Mouse (Mus musculus) testis, postnatal 10 days (tissue): ENCODE data around the gene Olfr317.
"Not testable (repeated sequence)": the region's sequence is repeated elsewhere in the genome, so short reads cannot be mapped to it uniquely, and the experiment has no call there.

Source experiments
- DNase-seq: peaks from one replicate; pipeline ENCODE4 v3.0.0; 2021; ENCODE audit warnings: low spot score

Olfr317 gene

GRCm38 (mm10) chr11:58738792-58739262, at the start of gene Olfr317:
Gene Olfr317 (minus strand): TSS chr11:58739212.
- DNase-seq: no peak

GRCm38 (mm10) chr11:58788346-58788745, 49.3 kb upstream of the Olfr317 start:
- DNase-seq: no peak

- no peak for DNase-seq
Observed at GRCm38 (mm10) chr11:58787651-58788050, 48.6 kb upstream of the Olfr317 start.

GRCm38 (mm10) chr11:58784182-58784581, 45.2 kb upstream of the Olfr317 start:
- DNase-seq: no peak

GRCm38 (mm10) chr11:58782480-58783089, 43.6 kb upstream of the Olfr317 start, which contains the start of gene Olfr314:
Gene Olfr314 (plus strand): TSS chr11:58782952.
- DNase-seq: no peak

GRCm38 (mm10) chr11:58772888-58773287, 33.9 kb upstream of the Olfr317 start, which contains the start of gene Olfr315:
Gene Olfr315 (plus strand): TSS chr11:58773188.
- no peak for DNase-seq

GRCm38 (mm10) chr11:58752434-58752833, 13.4 kb upstream of the Olfr317 start, which contains the start of gene Olfr316:
Gene Olfr316 (plus strand): TSS chr11:58752734.
- no peak for DNase-seq

- DNase-seq: not testable (repeated sequence)
Observed at GRCm38 (mm10) chr11:58751096-58751495, 12.1 kb upstream of the Olfr317 start.

- no peak for DNase-seq
Observed at GRCm38 (mm10) chr11:58733372-58733771, 5.6 kb downstream of the Olfr317 start.

- not testable (repeated sequence) for DNase-seq
Observed at GRCm38 (mm10) chr11:58727896-58728650, 10.9 kb downstream of the Olfr317 start.

- DNase-seq: no peak
Observed at GRCm38 (mm10) chr11:58723914-58724313, 15.1 kb downstream of the Olfr317 start, which contains the start of gene Olfr318. Gene Olfr318 (minus strand): TSS chr11:58724014.

GRCm38 (mm10) chr11:58719701-58720100, 19.3 kb downstream of the Olfr317 start:
- no peak for DNase-seq

- DNase-seq: not testable (repeated sequence)
Observed at GRCm38 (mm10) chr11:58717723-58718122, 21.3 kb downstream of the Olfr317 start.

GRCm38 (mm10) chr11:58709086-58709485, 29.9 kb downstream of the Olfr317 start:
- DNase-seq: no peak

GRCm38 (mm10) chr11:58698862-58699261, 40.1 kb downstream of the Olfr317 start, which contains the start of gene Olfr319:
Gene Olfr319 (plus strand): TSS chr11:58699162.
- DNase-seq: no peak
